ENCODE assay signal across 8 mouse cellular contexts in the genomic region with DNA sequence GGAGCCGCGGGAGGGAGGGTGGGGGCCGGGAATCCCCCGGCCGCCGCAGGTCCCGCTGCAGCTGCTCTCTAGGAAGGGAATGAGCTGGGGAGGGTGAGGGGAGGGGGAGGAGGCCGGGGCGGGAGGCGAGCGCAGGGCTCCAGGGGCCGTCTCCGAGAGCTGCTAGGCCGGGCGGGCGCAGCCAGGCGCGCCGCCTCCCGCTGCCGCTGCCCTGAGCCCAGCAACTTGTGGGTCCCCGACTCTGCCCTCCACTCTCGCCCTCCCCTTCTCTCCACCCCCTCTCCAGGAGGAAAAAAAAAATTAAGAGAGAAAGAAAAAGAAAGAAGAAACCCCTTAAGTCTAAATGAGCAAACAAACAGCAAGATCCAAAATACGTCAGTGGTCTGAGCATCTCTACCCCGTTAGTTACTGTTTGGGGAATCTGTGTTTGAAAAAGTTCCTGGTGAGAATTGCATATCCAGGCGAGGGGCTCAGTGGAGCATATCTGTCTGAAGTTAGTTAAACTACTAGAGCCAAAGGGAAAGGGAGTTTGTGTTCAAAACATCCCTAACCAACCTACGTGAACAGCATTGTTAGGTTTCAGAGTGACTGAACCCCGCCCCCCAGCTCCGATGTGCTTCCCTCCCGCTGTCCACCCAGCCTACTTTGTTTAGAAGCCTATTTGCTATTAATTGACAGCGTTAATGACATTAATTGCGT. TPM values are rescaled to one million over a fixed set of nuclear protein-coding genes. Genes with fewer than 3 reads are reported as not detected.
DNase-seq lines count a peak whose midpoint lies in the region; TF ChIP-seq lines count a peak whose summit lies in the region.

No protein-coding gene starts in this region.

- H3K4me3 ChIP-seq in cerebellum, adult 2 months (replicated peaks; ENCODE audit: insufficient read depth, low read depth, low read length), result peak overlapping the region; percentile 59
- H3K4me3 ChIP-seq in heart, embryonic 10.5 days, result peak overlapping the region; percentile 78
- H3K4me3 ChIP-seq in midbrain, embryonic 10.5 days, result peak overlapping the region; percentile 91

- no peak for TF ChIP-seq CTCF in cerebellum, adult 2 months (IDR thresholded peaks at IDR 0.05; ENCODE audit: borderline replicate concordance, insufficient read depth, low read depth, low read length)

- H3K36me3 ChIP-seq in heart, embryonic 10.5 days, result no peaks in the 10 kb centered on the region
- no peaks in the 10 kb centered on the region for H3K36me3 ChIP-seq in midbrain, embryonic 10.5 days

- WGBS in cerebellum, adult 2 months, result 4% methylated on average over 28 of the region's 32 CpGs
- under 1% methylated on average over 16 of the region's 32 CpGs for whole genome bisulfite sequencing in heart, embryonic 10.5 days
- under 1% methylated on average over 23 of the region's 32 CpGs for WGBS in midbrain, embryonic 10.5 days

- H3K27ac ChIP-seq in cerebellum, adult 2 months (ENCODE audit: insufficient read depth, low read length), result no peak overlapping the region
- peak overlapping the region; percentile 94 for H3K27ac ChIP-seq in heart, embryonic 10.5 days
- H3K27ac ChIP-seq in midbrain, embryonic 10.5 days (replicated peaks), result peak overlapping the region; percentile 100

- no peak for TF ChIP-seq POLR2A in cerebellum, adult 2 months (IDR thresholded peaks at IDR 0.05; ENCODE audit: borderline replicate concordance, insufficient read depth, low read length)

- no peaks in the 10 kb centered on the region for H3K9me3 ChIP-seq in heart, embryonic 10.5 days
- no peaks in the 10 kb centered on the region for H3K9me3 ChIP-seq in midbrain, embryonic 10.5 days (replicated peaks)

- H3K4me1 ChIP-seq in cerebellum, adult 2 months (ENCODE audit: control insufficient read depth, insufficient read depth, low read length), result no peaks in the 10 kb centered on the region
- peaks cover 16% of the 10 kb centered on the region for H3K4me1 ChIP-seq in heart, embryonic 10.5 days
- peaks cover 64% of the 10 kb centered on the region for H3K4me1 ChIP-seq in midbrain, embryonic 10.5 days

- H3K27me3 ChIP-seq in cerebellum, adult 2 months (ENCODE audit: control insufficient read depth, insufficient read depth, low read length), result no peaks in the 10 kb centered on the region; the same call in 1 of the 2 replicates
- H3K27me3 ChIP-seq in heart, embryonic 10.5 days (ENCODE audit: insufficient read depth, poor library complexity, severe bottlenecking), result peaks cover 53% of the 10 kb centered on the region
- H3K27me3 ChIP-seq in midbrain, embryonic 10.5 days (ENCODE audit: low read depth, poor library complexity, severe bottlenecking), result peaks cover 22% of the 10 kb centered on the region

- DNase-seq in layer of hippocampus, adult 18-20 months (ENCODE audit: low spot score in 2 of 2), result peak; percentile 5 to 40
- no peak for DNase-seq in layer of hippocampus, adult 9-11 months
- peak; percentile 28 to 32 for DNase-seq in cerebellum, adult 2 months
- peak; percentile 76 for DNase-seq in heart, embryonic 10.5 days (ENCODE audit: low spot score)
- DNase-seq in kidney, postnatal 10 days, result peak; percentile 68
- peak; percentile 81 for DNase-seq in midbrain, embryonic 10.5 days (ENCODE audit: low spot score)
- DNase-seq in yolk sac, embryonic 10.5 days (ENCODE audit: low spot score), result peak; percentile 69
- no peak for DNase-seq in thymus, adult 18-20 months

RNA-seq across cellular contexts. Expression of gene Npas3, which starts 5.1 kb away (rescaled TPM):
- total RNA-seq in layer of hippocampus, adult 18-20 months (2021), result 10 to 100 TPM; 23.5 to 24.8 TPM
- polyA plus RNA-seq in cerebellum, adult 2 months (2012; rRNA removed), result 13.3 and 14.2 TPM in 2 replicates
- 0.54 and 1.8 TPM in 2 replicates for polyA plus RNA-seq in heart, embryonic 10.5 days (2016; fragmentation: Nextera tagmentation; extraction: Ambion mirVana)
- 9.2 and 13.9 TPM in 2 replicates for polyA plus RNA-seq in midbrain, embryonic 10.5 days (2016; fragmentation: Nextera tagmentation; extraction: Ambion mirVana)

Comparison
In these comparisons a context has a peak if more than half of its experiments do, and no peak if none do; other contexts are left out.
1. DNase-seq: peak in layer of hippocampus, adult 18-20 months (2 of 2), cerebellum, adult 2 months (2 of 2), heart, embryonic 10.5 days (single experiment), kidney, postnatal 10 days (single experiment), midbrain, embryonic 10.5 days (single experiment) and yolk sac, embryonic 10.5 days (single experiment); none in layer of hippocampus, adult 9-11 months (single experiment) and thymus, adult 18-20 months (0 of 2).
2. Peak in every context shown above with its lines, with median percentiles within 50 percentile points of each other: H3K4me3 ChIP-seq.